Mouse (Mus musculus): Measurements from ENCODE around the gene Macrod1. TPM values are rescaled to one million over a fixed set of nuclear protein-coding genes. Genes with fewer than 3 reads are reported as not detected.
"Not testable (repeated sequence)": the region's sequence is repeated elsewhere in the genome, so short reads cannot be mapped to it uniquely, and the experiment has no call there.

Macrod1 gene
- polyA plus RNA-seq, 1 experiment from 2014 or later = 4.8 TPM

- Histone ChIP-seq H3K9me3 (replicated peaks; ENCODE audit: control insufficient read depth, low read length) (no peaks in the 10 kb centered on the region), H3K27me3 (replicated peaks; ENCODE audit: control insufficient read depth, insufficient read depth, low read length) (no peaks in the 10 kb centered on the region), H3K36me3 (ENCODE audit: control insufficient read depth, insufficient read depth, low read length) (no peaks in the 10 kb centered on the region), H3K27ac (ENCODE audit: low read depth, low read length) (no peak overlapping the region), H3K9ac (ENCODE audit: low read length) (no peak overlapping the region), H3K4me1 (ENCODE audit: control insufficient read depth, insufficient read depth, low read length) (peaks cover 45% of the 10 kb centered on the region), H3K4me2 (ENCODE audit: low read length) (no peak overlapping the region), H3K4me3 (ENCODE audit: low read depth, low read length) (no peak overlapping the region)
- ATAC-seq (no peak), DNase-seq (ENCODE audit: low spot score) (no peak)
- WGBS = 59% methylated on average over 6 of the region's 6 CpGs
Observed at GRCm38 (mm10) chr19:7072221-7072620, 15.6 kb downstream of the Macrod1 start.

GRCm38 (mm10) chr19:7073997-7074781 lies 17.6 kb downstream of the Macrod1 start:
- Histone ChIP-seq H3K4me1 (ENCODE audit: control insufficient read depth, insufficient read depth, low read length) (peaks cover 32% of the 10 kb centered on the region), H3K27ac (ENCODE audit: low read depth, low read length) (0 out of 2 replicates have a peak overlapping the region, but pooled peaks have one; percentile 11), H3K27me3 (replicated peaks; ENCODE audit: control insufficient read depth, insufficient read depth, low read length) (no peaks in the 10 kb centered on the region), H3K9ac (ENCODE audit: low read length) (0 out of 2 replicates have a peak overlapping the region, but pooled peaks have one; percentile 26), H3K4me3 (ENCODE audit: low read depth, low read length) (no peak overlapping the region), H3K4me2 (ENCODE audit: low read length) (no peak overlapping the region), H3K9me3 (replicated peaks; ENCODE audit: control insufficient read depth, low read length) (no peaks in the 10 kb centered on the region), H3K36me3 (ENCODE audit: control insufficient read depth, insufficient read depth, low read length) (no peaks in the 10 kb centered on the region)
- no peak for DNase-seq (ENCODE audit: low spot score)
- no peak for ATAC-seq
- WGBS = 31% methylated on average over 12 of the region's 12 CpGs

GRCm38 (mm10) chr19:7075336-7075735 lies 18.7 kb downstream of the Macrod1 start:
- WGBS = 84% methylated on average over 11 of the region's 11 CpGs

GRCm38 (mm10) chr19:7077666-7078065 lies 21.1 kb downstream of the Macrod1 start:
- Histone ChIP-seq H3K27me3 (replicated peaks; ENCODE audit: control insufficient read depth, insufficient read depth, low read length) (no peaks in the 10 kb centered on the region), H3K4me1 (ENCODE audit: control insufficient read depth, insufficient read depth, low read length) (peaks cover 12% of the 10 kb centered on the region), H3K36me3 (ENCODE audit: control insufficient read depth, insufficient read depth, low read length) (no peaks in the 10 kb centered on the region), H3K27ac (ENCODE audit: low read depth, low read length) (no peak overlapping the region), H3K4me2 (ENCODE audit: low read length) (no peak overlapping the region), H3K9ac (ENCODE audit: low read length) (no peak overlapping the region), H3K9me3 (replicated peaks; ENCODE audit: control insufficient read depth, low read length) (no peaks in the 10 kb centered on the region), H3K4me3 (ENCODE audit: low read depth, low read length) (no peak overlapping the region)
- 58% methylated on average over 9 of the region's 9 CpGs for WGBS
- ATAC-seq (no peak), DNase-seq (ENCODE audit: low spot score) (no peak)

More at GRCm38 (mm10) chr19:7075336-7075735, 18.7 kb downstream of the Macrod1 start:
- not testable (repeated sequence) for H3K27ac ChIP-seq (ENCODE audit: low read depth, low read length); H3K4me3 ChIP-seq (ENCODE audit: low read depth, low read length); H3K9me3 ChIP-seq (replicated peaks; ENCODE audit: control insufficient read depth, low read length); H3K27me3 ChIP-seq (replicated peaks; ENCODE audit: control insufficient read depth, insufficient read depth, low read length); DNase-seq (ENCODE audit: low spot score); H3K4me2 ChIP-seq (ENCODE audit: low read length); H3K9ac ChIP-seq (ENCODE audit: low read length); ATAC-seq; H3K36me3 ChIP-seq (ENCODE audit: control insufficient read depth, insufficient read depth, low read length)
- peaks cover 24% of the 10 kb centered on the region for H3K4me1 ChIP-seq (ENCODE audit: control insufficient read depth, insufficient read depth, low read length)

GRCm38 (mm10) chr19:7078271-7078670 lies 21.7 kb downstream of the Macrod1 start:
- no peak overlapping the region for H3K9ac ChIP-seq (ENCODE audit: low read length)
- H3K36me3 ChIP-seq (ENCODE audit: control insufficient read depth, insufficient read depth, low read length) = no peaks in the 10 kb centered on the region
- WGBS = 90% methylated on average over 7 of the region's 7 CpGs
- no peak overlapping the region for H3K27ac ChIP-seq (ENCODE audit: low read depth, low read length)
- H3K4me1 ChIP-seq (ENCODE audit: control insufficient read depth, insufficient read depth, low read length) = peaks cover 13% of the 10 kb centered on the region
- no peak for DNase-seq (ENCODE audit: low spot score)
- H3K4me2 ChIP-seq (ENCODE audit: low read length) = no peak overlapping the region
- no peaks in the 10 kb centered on the region for H3K27me3 ChIP-seq (replicated peaks; ENCODE audit: control insufficient read depth, insufficient read depth, low read length)
- H3K9me3 ChIP-seq (replicated peaks; ENCODE audit: control insufficient read depth, low read length) = no peaks in the 10 kb centered on the region
- no peak for ATAC-seq
- no peak overlapping the region for H3K4me3 ChIP-seq (ENCODE audit: low read depth, low read length)

GRCm38 (mm10) chr19:7081516-7082266 lies 25.1 kb downstream of the Macrod1 start:
- no peak for ATAC-seq
- Histone ChIP-seq H3K27ac (ENCODE audit: low read depth, low read length) (no peak overlapping the region), H3K36me3 (ENCODE audit: control insufficient read depth, insufficient read depth, low read length) (no peaks in the 10 kb centered on the region), H3K9me3 (replicated peaks; ENCODE audit: control insufficient read depth, low read length) (no peaks in the 10 kb centered on the region), H3K4me1 (ENCODE audit: control insufficient read depth, insufficient read depth, low read length) (peaks cover 30% of the 10 kb centered on the region), H3K4me3 (ENCODE audit: low read depth, low read length) (no peak overlapping the region), H3K9ac (ENCODE audit: low read length) (no peak overlapping the region), H3K27me3 (replicated peaks; ENCODE audit: control insufficient read depth, insufficient read depth, low read length) (no peaks in the 10 kb centered on the region), H3K4me2 (ENCODE audit: low read length) (no peak overlapping the region)
- WGBS = 85% methylated on average over 7 of the region's 7 CpGs
- DNase-seq (ENCODE audit: low spot score) = no peak

GRCm38 (mm10) chr19:7083035-7083794 lies 26.6 kb downstream of the Macrod1 start:
- H3K27me3 ChIP-seq (replicated peaks; ENCODE audit: control insufficient read depth, insufficient read depth, low read length) = no peaks in the 10 kb centered on the region
- no peak overlapping the region for H3K9ac ChIP-seq (ENCODE audit: low read length)
- WGBS = 12% methylated on average over 14 of the region's 14 CpGs
- H3K4me1 ChIP-seq (ENCODE audit: control insufficient read depth, insufficient read depth, low read length) = peaks cover 38% of the 10 kb centered on the region
- H3K4me2 ChIP-seq (ENCODE audit: low read length) = no peak overlapping the region
- H3K9me3 ChIP-seq (replicated peaks; ENCODE audit: control insufficient read depth, low read length) = no peaks in the 10 kb centered on the region
- no peaks in the 10 kb centered on the region for H3K36me3 ChIP-seq (ENCODE audit: control insufficient read depth, insufficient read depth, low read length)
- ATAC-seq (peak; percentile 93), DNase-seq (ENCODE audit: low spot score) (peak; percentile 91)
- peak overlapping the region; percentile 70 for H3K27ac ChIP-seq (ENCODE audit: low read depth, low read length)
- no peak overlapping the region for H3K4me3 ChIP-seq (ENCODE audit: low read depth, low read length)

GRCm38 (mm10) chr19:7084734-7085133 lies 28.1 kb downstream of the Macrod1 start:
- WGBS = 29% methylated on average over 15 of the region's 15 CpGs
- ATAC-seq = no peak
- Histone ChIP-seq H3K27ac (ENCODE audit: low read depth, low read length) (peak overlapping the region; percentile 34; the same call in 1 of the 2 replicates), H3K4me1 (ENCODE audit: control insufficient read depth, insufficient read depth, low read length) (peaks cover 53% of the 10 kb centered on the region), H3K36me3 (ENCODE audit: control insufficient read depth, insufficient read depth, low read length) (no peaks in the 10 kb centered on the region), H3K9me3 (replicated peaks; ENCODE audit: control insufficient read depth, low read length) (no peaks in the 10 kb centered on the region), H3K4me3 (ENCODE audit: low read depth, low read length) (no peak overlapping the region), H3K27me3 (replicated peaks; ENCODE audit: control insufficient read depth, insufficient read depth, low read length) (no peaks in the 10 kb centered on the region), H3K9ac (ENCODE audit: low read length) (peak overlapping the region; percentile 2), H3K4me2 (ENCODE audit: low read length) (no peak overlapping the region)
- peak; percentile 58 for DNase-seq (ENCODE audit: low spot score)

Measured in forebrain, embryonic 14.5 days (tissue).